In genomic region chr1:163443832-163444231, GRCm38 (mm10) we compare ENCODE assay signal across 8 mouse cellular contexts. TPM values are rescaled to one million over a fixed set of nuclear protein-coding genes. Genes with fewer than 3 reads are reported as not detected.
DNase-seq lines count a peak whose midpoint lies in the region; ATAC-seq and TF ChIP-seq lines count a peak whose summit lies in the region.

No protein-coding gene starts in this region.

- peak; percentile 79 for ATAC-seq in heart, embryonic 12.5 days (ENCODE audit: insufficient number of reproducible peaks, low FRiP score)

- 6% methylated on average over 3 of the region's 3 CpGs for WGBS in heart, embryonic 12.5 days
- 2% methylated on average over 3 of the region's 3 CpGs for WGBS in large intestine, adult 2 months

- no peak overlapping the region for H3K4me2 ChIP-seq in heart, embryonic 12.5 days

- intact Hi-C loops in left cerebral cortex, adult 2 months (cut with DNase I), result no loop called here

- no peak for TF ChIP-seq CTCF in left cerebral cortex, adult 2 months (IDR thresholded peaks at IDR 0.05)

- H3K27ac ChIP-seq in ES-E14 (ENCODE audit: insufficient read depth, low read depth, low read length, poor library complexity, severe bottlenecking), result no peak overlapping the region
- no peak overlapping the region for H3K27ac ChIP-seq in heart, embryonic 12.5 days (ENCODE audit: poor library complexity, severe bottlenecking)
- H3K27ac ChIP-seq in left cerebral cortex, adult 2 months, result no peak overlapping the region

- H3K36me3 ChIP-seq in ES-E14 (ENCODE audit: control insufficient read depth, insufficient read depth, low read length, poor library complexity, severe bottlenecking), result no peaks in the 10 kb centered on the region
- H3K36me3 ChIP-seq in heart, embryonic 12.5 days, result no peaks in the 10 kb centered on the region

- no peak overlapping the region for H3K4me3 ChIP-seq in ES-E14 (ENCODE audit: insufficient read depth in 1 of 2, low read depth in 1 of 2, low read length in 2 of 2, poor library complexity in 1 of 2, severe bottlenecking in 1 of 2)
- no peak overlapping the region for H3K4me3 ChIP-seq in heart, embryonic 12.5 days
- H3K4me3 ChIP-seq in left cerebral cortex, adult 2 months, result no peak overlapping the region

- H3K27me3 ChIP-seq in heart, embryonic 12.5 days (replicated peaks), result no peaks in the 10 kb centered on the region

- in situ Hi-C loops in ES-E14 (cut with MboI; ENCODE audit: low sequenced_read_pairs in 2 of 2, unreplicated experiment in 2 of 2), result no loop called here

- H3K4me1 ChIP-seq in ES-E14 (ENCODE audit: control insufficient read depth in 2 of 2, insufficient read depth in 2 of 2, low read length in 2 of 2, poor library complexity in 1 of 2), result no peaks in the 10 kb centered on the region
- peaks cover 10% of the 10 kb centered on the region for H3K4me1 ChIP-seq in heart, embryonic 12.5 days (replicated peaks)

- H3K9ac ChIP-seq in ES-E14 (ENCODE audit: insufficient read depth, low read depth, low read length, poor library complexity, severe bottlenecking), result no peak overlapping the region
- H3K9ac ChIP-seq in heart, embryonic 12.5 days, result no peak overlapping the region

- DNase-seq in ES-E14 (ENCODE audit: low read depth, low spot score), result peak; percentile 26
- DNase-seq in R1 (ENCODE audit: low read depth, low spot score), result peak; percentile 65
- DNase-seq in large intestine, adult 2 months (ENCODE audit: low read depth, low spot score), result peak; percentile 18
- DNase-seq in layer of hippocampus, adult 8-10 months (ENCODE audit: low spot score in 2 of 2), result no peak
- DNase-seq in thymus, postnatal 4 days, result no peak
- DNase-seq in T-cell, adult 2 months (ENCODE audit: low spot score), result no peak
- DNase-seq in left cerebral cortex, adult 2 months (ENCODE audit: extremely low spot score in 1 of 2, low spot score in 2 of 2), result no peak

- no peaks in the 10 kb centered on the region for H3K9me3 ChIP-seq in ES-E14 (ENCODE audit: control insufficient read depth, insufficient read depth, low read depth, low read length)
- H3K9me3 ChIP-seq in heart, embryonic 12.5 days (replicated peaks), result no peaks in the 10 kb centered on the region

TF ChIP-seq in ES-E14, 5 proteins besides CTCF, POLR2A, EP300 and RAD21:
- TF ChIP-seq ZC3H11A (IDR thresholded peaks at IDR 0.05; ENCODE audit: borderline replicate concordance, low read depth, low read length), result no peak
- TF ChIP-seq ZNF384 (IDR thresholded peaks at IDR 0.05; ENCODE audit: low read depth, low read length), result no peak
- TF ChIP-seq CHD2 (IDR thresholded peaks at IDR 0.05; ENCODE audit: low read depth, low read length), result no peak
- TF ChIP-seq MAFK (IDR thresholded peaks at IDR 0.05; ENCODE audit: insufficient read depth, low read depth, low read length), result no peak
- TF ChIP-seq HCFC1 (IDR thresholded peaks at IDR 0.05; ENCODE audit: borderline replicate concordance, insufficient read depth, low read length), result no peak

RNA-seq across cellular contexts. Expression of gene Gorab, which starts 40.4 kb away (rescaled TPM):
- total RNA-seq in ES-E14 (2012; rRNA removed), result 7.0 and 9.1 TPM in 2 replicates
- 11.8 TPM in 2 replicates for polyA plus RNA-seq in heart, embryonic 12.5 days (2016; fragmentation: Nextera tagmentation; extraction: Ambion mirVana)
- polyA plus RNA-seq in large intestine, adult 2 months (2012; rRNA removed), result 2.0 and 2.8 TPM in 2 replicates
- 10 to 100 TPM; 11.4 to 15.2 (median 12.9) TPM for total RNA-seq in layer of hippocampus, adult 8-10 months (2022)
- 10 to 100 TPM in 1 of 2 experiments, 1 to 10 TPM in 1; 9.3 to 11.0 TPM for total RNA-seq in left cerebral cortex, adult 2 months (2021)

Comparison
In these comparisons a context has a peak if more than half of its experiments do, and no peak if none do; other contexts are left out.
1. DNase-seq: peak in ES-E14 (single experiment), R1 (single experiment) and large intestine, adult 2 months (single experiment); none in layer of hippocampus, adult 8-10 months (0 of 2), thymus, postnatal 4 days (single experiment), T-cell, adult 2 months (single experiment) and left cerebral cortex, adult 2 months (0 of 2).